Mouse (Mus musculus) liver, embryonic 11.5 days (tissue): ENCODE data around the gene Rnf186. TPM values are rescaled to one million over a fixed set of nuclear protein-coding genes. Genes with fewer than 3 reads are reported as not detected.

Source experiments
- ATAC-seq: fragments of 200-750 bp; cut with Nextera tagmentation; replicated peaks from 2 replicates; pipeline ENCODE4 v1.8.0; 2017; ENCODE audit warnings: moderate number of reproducible peaks, mild to moderate bottlenecking, moderate TSS enrichment, moderate library complexity; ENCODE audit not compliant: low FRiP score
- DNase-seq: peaks from one replicate; pipeline ENCODE4 v3.0.0-alpha.2; 2017; ENCODE audit warnings: low spot score
- H3K27ac ChIP-seq: fragments of 300-500 bp; sonication (generic); 2 replicates; pipeline ENCODE4 v1.5.1; 2014; ENCODE audit warnings: mild to moderate bottlenecking, low read depth, low read length, control low read depth
- H3K27me3 ChIP-seq: fragments of 300-500 bp; sonication (generic); replicated peaks from 2 replicates; pipeline ENCODE4 v1.6.1; 2014; ENCODE audit warnings: low read length, mixed read lengths; ENCODE audit not compliant: control insufficient read depth, insufficient read depth
- H3K36me3 ChIP-seq: fragments of 300-500 bp; sonication (generic); 2 replicates; pipeline ENCODE4 v1.6.1; 2014; ENCODE audit warnings: mild to moderate bottlenecking, low read length, moderate library complexity, mixed read lengths; ENCODE audit not compliant: control insufficient read depth, insufficient read depth
- H3K4me1 ChIP-seq: fragments of 300-500 bp; sonication (generic); replicated peaks from 2 replicates; pipeline ENCODE4 v1.6.1; 2014; ENCODE audit warnings: low read length, mixed read lengths; ENCODE audit not compliant: control insufficient read depth, insufficient read depth
- H3K4me2 ChIP-seq: fragments of 300-500 bp; sonication (generic); 2 replicates; pipeline ENCODE4 v1.6.1; 2014; ENCODE audit warnings: mild to moderate bottlenecking, control low read depth, moderate library complexity
- H3K4me3 ChIP-seq: fragments of 300-500 bp; sonication (generic); 2 replicates; pipeline ENCODE4 v1.5.1; 2014; ENCODE audit warnings: low read depth, low read length, control low read depth
- H3K9ac ChIP-seq: fragments of 300-500 bp; sonication (generic); 2 replicates; pipeline ENCODE4 v1.6.1; 2014; ENCODE audit warnings: low read depth, low read length, control low read depth
- H3K9me3 ChIP-seq: fragments of 300-500 bp; sonication (generic); 2 replicates; pipeline ENCODE4 v1.6.1; 2016; ENCODE audit warnings: low read length, inconsistent platforms, mixed read lengths; ENCODE audit not compliant: control insufficient read depth
- WGBS: fragments of 180-500 bp; shearing (Covaris S2); extraction: QIAGEN DNeasy Blood & Tissue Kit; methylation state at CpG from one replicate; pipeline ENCODE4 v1.1.7; 2014; 5-methylcytosine and 5-hydroxymethylcytosine counted together
- polyA plus RNA-seq: library from polyadenylated mRNA; unstranded; fragments of >200 nt; fragmentation: Nextera tagmentation; extraction: Ambion mirVana; gene quantifications from 2 replicates; pipeline ENCODE4 v1.2.1, GENCODE M21; 2014

Gene Rnf186
- polyA plus RNA-seq, 1 experiment from 2014 or later: not detected

DNA sequence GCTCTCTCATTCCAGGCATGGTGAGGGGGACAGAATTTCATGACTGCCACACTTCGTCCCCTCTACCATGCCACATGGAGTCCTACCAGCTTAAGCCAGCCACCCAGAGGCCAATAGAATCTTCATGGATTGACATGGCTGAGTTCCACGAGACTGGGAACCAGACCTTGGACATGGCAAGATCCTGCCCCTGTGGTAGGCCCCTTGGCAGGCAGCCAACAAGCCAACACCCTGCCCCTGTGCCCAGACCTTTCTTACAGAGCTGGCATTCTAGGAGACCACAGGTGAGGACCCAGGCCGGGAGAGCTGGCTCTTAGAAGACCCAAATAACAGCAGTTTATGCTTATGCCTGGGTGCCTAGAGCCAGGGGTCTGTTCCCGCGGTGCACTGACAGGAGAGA lies 1.0 kb upstream of the Rnf186 start:
- ATAC-seq: no peak
- Histone ChIP-seq H3K4me3 (no peak overlapping the region), H3K9ac (no peak overlapping the region), H3K27ac (no peak overlapping the region), H3K4me1 (0 out of 2 replicates have a peak, but pooled peaks cover 2% of the 10 kb centered on the region), H3K4me2 (no peak overlapping the region), H3K36me3 (no peaks in the 10 kb centered on the region), H3K9me3 (no peaks in the 10 kb centered on the region), H3K27me3 (no peaks in the 10 kb centered on the region)
- no peak for DNase-seq
- WGBS: 68% methylated on average over 5 of the region's 5 CpGs

- ATAC-seq (no peak), DNase-seq (no peak)
- H3K9ac ChIP-seq: no peak overlapping the region
- 84% methylated on average over 14 of the region's 15 CpGs for WGBS
- H3K27ac ChIP-seq: no peak overlapping the region
- H3K9me3 ChIP-seq: no peaks in the 10 kb centered on the region
- H3K4me2 ChIP-seq: no peak overlapping the region
- H3K4me1 ChIP-seq: peaks cover 7% of the 10 kb centered on the region
- H3K36me3 ChIP-seq: no peaks in the 10 kb centered on the region
- H3K27me3 ChIP-seq: no peaks in the 10 kb centered on the region
- H3K4me3 ChIP-seq: no peak overlapping the region
These were observed 573 bp downstream of the Rnf186 start for GRCm38 (mm10) chr4:138967485-138967884.

DNA sequence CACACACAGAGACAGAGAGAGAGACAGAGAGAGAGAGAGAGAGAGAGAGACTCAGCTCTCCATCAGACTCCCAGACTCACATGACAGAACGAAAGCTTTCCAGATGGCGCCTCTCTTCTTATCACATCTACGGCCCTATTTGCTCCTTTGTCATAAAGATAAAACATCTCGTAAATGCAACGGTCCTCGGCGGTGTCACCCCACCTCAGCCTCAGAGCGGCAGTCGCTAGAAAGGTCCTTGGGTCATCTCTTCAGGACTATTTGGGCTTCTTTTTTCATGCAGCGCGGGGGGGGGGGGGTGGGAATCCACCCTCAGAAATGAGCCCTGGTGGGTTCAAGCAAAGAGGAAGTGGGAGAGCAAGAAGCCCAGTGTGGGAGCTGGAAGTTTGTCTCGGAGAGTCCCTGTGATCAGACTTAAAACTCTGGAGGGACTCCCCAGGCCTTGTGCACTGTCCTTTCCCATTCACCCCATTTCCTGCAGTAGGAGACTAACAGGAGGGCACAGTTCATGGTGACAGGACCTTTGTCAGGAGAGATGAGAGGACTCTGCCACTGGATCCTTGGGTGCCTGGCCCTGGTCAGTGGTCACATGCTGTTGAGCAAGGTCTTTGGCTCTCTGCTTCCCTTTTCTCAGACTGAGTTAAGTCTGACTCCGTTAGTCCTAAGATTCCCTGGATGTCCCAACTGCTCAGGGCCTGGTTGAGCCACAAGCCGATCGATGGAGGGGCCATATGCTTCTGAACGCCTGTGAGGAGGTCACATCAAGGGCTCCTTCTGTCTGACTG lies 2.1 kb downstream of the Rnf186 start:
- DNase-seq (no peak), ATAC-seq (no peak)
- no peaks in the 10 kb centered on the region for H3K27me3 ChIP-seq
- 41% methylated on average over 16 of the region's 16 CpGs for WGBS
- H3K4me2 ChIP-seq: no peak overlapping the region
- peaks cover 9% of the 10 kb centered on the region for H3K4me1 ChIP-seq
- H3K27ac ChIP-seq: no peak overlapping the region
- no peaks in the 10 kb centered on the region for H3K9me3 ChIP-seq
- no peak overlapping the region for H3K4me3 ChIP-seq
- no peaks in the 10 kb centered on the region for H3K36me3 ChIP-seq
- H3K9ac ChIP-seq: no peak overlapping the region

DNA sequence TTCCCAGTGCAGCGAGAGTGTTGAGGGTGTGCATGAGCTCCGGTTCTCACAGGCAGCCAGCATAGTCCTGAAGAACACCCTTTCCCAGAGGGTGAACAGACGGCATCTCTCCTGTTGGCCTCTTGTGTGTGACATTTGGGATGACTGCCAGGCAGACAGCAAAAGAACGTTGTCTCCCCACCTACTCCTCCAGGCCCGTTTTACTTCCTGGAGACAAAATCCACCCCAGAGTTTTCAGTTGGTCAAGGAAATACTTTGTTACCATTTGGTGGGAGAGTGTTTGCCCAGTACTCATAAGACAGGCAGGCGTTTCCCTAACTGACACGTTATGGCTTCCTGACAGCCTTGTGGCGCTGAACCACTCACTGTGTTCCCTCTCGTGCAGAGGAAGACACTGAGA lies 2.8 kb downstream of the Rnf186 start:
- H3K36me3 ChIP-seq: no peaks in the 10 kb centered on the region
- H3K4me2 ChIP-seq: no peak overlapping the region
- no peak overlapping the region for H3K27ac ChIP-seq
- ATAC-seq: no peak
- no peak overlapping the region for H3K9ac ChIP-seq
- no peaks in the 10 kb centered on the region for H3K9me3 ChIP-seq
- no peak for DNase-seq
- 60% methylated on average over 9 of the region's 9 CpGs for WGBS
- H3K4me1 ChIP-seq: peaks cover 9% of the 10 kb centered on the region
- no peaks in the 10 kb centered on the region for H3K27me3 ChIP-seq
- no peak overlapping the region for H3K4me3 ChIP-seq

GRCm38 (mm10) chr4:138971371-138971770 lies 4.5 kb downstream of the Rnf186 start:
- Histone ChIP-seq H3K4me1 (peaks cover 9% of the 10 kb centered on the region), H3K27ac (no peak overlapping the region), H3K9ac (no peak overlapping the region), H3K27me3 (no peaks in the 10 kb centered on the region), H3K36me3 (no peaks in the 10 kb centered on the region), H3K4me3 (no peak overlapping the region), H3K9me3 (no peaks in the 10 kb centered on the region), H3K4me2 (no peak overlapping the region)
- ATAC-seq: no peak
- WGBS: 89% methylated on average over 6 of the region's 6 CpGs
- DNase-seq: no peak

DNA sequence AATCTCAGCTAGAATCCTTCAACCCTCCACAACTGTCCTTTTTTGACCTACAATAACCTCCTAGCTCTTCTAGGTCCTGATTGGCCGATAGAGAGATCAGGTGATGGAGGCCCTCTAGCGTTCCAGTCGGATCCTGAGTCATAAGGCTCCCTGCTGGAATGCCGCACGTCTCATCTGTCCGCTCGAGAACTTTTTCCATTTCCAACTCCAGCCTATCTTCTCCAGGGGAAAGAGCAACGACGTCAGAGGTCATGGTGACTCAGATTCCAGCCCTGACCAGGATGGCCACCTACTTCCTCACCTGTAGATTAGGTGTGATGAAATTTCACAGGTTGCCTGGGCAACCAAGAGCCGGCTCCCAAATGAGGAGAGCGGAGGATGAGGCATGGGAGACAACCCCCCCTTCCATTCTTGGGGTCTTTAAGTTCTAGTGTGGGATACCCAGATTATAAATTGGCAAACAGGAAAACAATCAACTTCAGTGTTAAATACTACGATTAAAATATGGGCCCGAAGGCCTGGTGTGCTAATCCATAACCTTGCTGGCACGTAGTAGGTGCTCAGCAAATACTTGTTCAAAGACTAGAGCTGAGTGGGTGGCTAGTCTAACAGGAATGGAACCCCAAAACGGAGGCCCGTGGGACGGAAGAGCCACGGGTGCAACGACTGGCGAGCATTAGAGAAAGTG lies 5.4 kb downstream of the Rnf186 start:
- 11% methylated on average over 20 of the region's 20 CpGs for WGBS
- peak; percentile 45; the same call in 1 of the 2 replicates for ATAC-seq
- Histone ChIP-seq H3K9ac (peak overlapping the region; percentile 84), H3K4me1 (peaks cover 9% of the 10 kb centered on the region), H3K4me3 (peak overlapping the region; percentile 73), H3K9me3 (no peaks in the 10 kb centered on the region), H3K27me3 (no peaks in the 10 kb centered on the region), H3K36me3 (no peaks in the 10 kb centered on the region), H3K27ac (peak overlapping the region; percentile 70), H3K4me2 (peak overlapping the region; percentile 88)
- DNase-seq: peak; percentile 49

GRCm38 (mm10) chr4:138972827-138973718 lies 6.2 kb downstream of the Rnf186 start, which contains the start of gene Tmco4:
TSS of gene Tmco4 (plus strand) at chr4:138972888.
- peak; percentile 82 for DNase-seq
- Histone ChIP-seq H3K4me2 (peak within 1 kb of the TSS; percentile 88), H3K36me3 (no peaks in the 10 kb centered on the region), H3K4me3 (peak within 1 kb of the TSS; percentile 73), H3K9ac (peak within 1 kb of the TSS; percentile 84), H3K9me3 (no peaks in the 10 kb centered on the region), H3K27ac (peak within 1 kb of the TSS; percentile 70), H3K27me3 (no peaks in the 10 kb centered on the region), H3K4me1 (peaks cover 9% of the 10 kb centered on the region)
- ATAC-seq: peak; percentile 82
- WGBS: under 1% methylated on average over 60 of the region's 60 CpGs

DNA sequence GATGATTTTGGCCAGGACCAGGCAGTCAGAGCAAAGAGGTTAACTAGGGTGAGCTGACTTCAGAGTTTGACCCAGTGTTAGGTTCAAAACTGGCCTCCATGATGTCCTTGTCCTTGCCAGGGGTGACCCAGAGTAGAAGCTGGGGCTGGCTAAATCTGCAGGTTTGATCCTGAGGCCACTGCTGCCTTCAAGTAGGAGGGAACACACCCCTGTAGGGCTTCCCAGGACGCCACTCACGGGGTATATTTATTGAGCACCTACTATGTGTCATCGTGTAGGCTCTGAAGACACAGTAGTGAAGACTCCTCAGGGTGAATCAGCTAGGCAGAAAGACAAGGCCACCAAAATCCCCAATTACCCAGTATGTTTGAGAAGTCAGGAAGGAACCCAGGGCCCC lies 6.8 kb downstream of the Rnf186 start:
- no peaks in the 10 kb centered on the region for H3K9me3 ChIP-seq
- H3K4me1 ChIP-seq: peaks cover 9% of the 10 kb centered on the region
- peak overlapping the region; percentile 88 for H3K4me2 ChIP-seq
- DNase-seq (no peak), ATAC-seq (peak; percentile 26; the same call in 1 of the 2 replicates)
- H3K27me3 ChIP-seq: no peaks in the 10 kb centered on the region
- H3K4me3 ChIP-seq: peak overlapping the region; percentile 73
- H3K27ac ChIP-seq: no peak overlapping the region
- 44% methylated on average over 3 of the region's 3 CpGs for WGBS
- H3K9ac ChIP-seq: no peak overlapping the region
- no peaks in the 10 kb centered on the region for H3K36me3 ChIP-seq
